Mouse (Mus musculus) heart, postnatal 25 days (tissue): Measurements from ENCODE around the gene Fras1. TPM values are rescaled to one million over a fixed set of nuclear protein-coding genes. Genes with fewer than 3 reads are reported as not detected.

Experiments used
- DNase-seq: peaks from one replicate; pipeline ENCODE4 v3.0.0; 2022; ENCODE audit warnings: low spot score
- intact Hi-C: fragments of 180-260 bp; cut with DNase I; formaldehyde crosslinking; loops from one replicate; pipeline ENCODE4 v1.15.1; 2025
- total RNA-seq, 2 experiments: library from RNA; stranded (reverse); gene quantifications; 2 replicates each; pipeline ENCODE4 v1.2.3; 2021

Gene Fras1
- total RNA-seq, 2 experiments from 2014 or later, result 2.5 to 4.0 TPM

DNA sequence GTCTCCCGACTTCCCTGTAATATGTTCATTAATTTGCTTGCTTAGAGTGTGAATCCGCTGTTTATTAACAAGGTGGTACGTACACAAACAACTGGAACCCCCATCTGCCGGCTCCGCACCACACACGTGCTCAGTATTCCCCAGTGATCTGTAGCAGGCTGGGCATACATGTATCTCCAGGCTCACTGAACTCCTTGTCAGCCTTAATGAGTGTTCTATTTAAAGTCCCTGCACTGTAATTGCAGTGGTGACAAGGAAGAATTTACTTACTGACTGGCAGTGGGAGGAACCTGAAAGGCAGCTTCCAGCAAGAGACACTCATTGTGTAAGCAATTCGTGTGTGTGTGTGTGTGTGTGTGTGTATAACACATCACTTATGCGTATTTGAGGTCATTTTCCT lies 256.1 kb downstream of the Fras1 start:
- intact Hi-C loops, result no loop called here
- no peak for DNase-seq

- intact Hi-C loops, result no loop called here
- DNase-seq, result no peak
These were observed 261.5 kb downstream of the Fras1 start for GRCm38 (mm10) chr5:96635146-96635862.

DNA sequence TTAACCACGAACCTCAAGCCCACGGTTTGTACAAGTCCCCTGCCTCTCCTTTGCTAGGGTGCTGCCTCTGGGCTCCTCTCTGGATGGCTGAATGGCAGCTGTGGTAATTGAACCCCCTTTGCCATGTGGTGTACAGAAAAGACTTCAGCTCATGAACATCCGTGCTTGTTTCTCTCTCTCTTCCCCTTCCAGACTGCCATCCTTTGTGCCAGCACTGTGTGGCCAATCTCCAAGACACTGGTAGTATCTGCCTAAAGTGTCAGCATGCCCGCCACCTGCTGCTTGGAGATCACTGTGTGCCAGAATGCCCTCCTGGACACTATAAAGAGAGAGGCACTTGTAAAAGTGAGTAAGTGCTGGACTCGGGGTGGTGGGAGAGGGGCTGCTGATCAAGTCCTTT lies 262.1 kb downstream of the Fras1 start:
- DNase-seq, result no peak
- intact Hi-C loops, result no loop called here

GRCm38 (mm10) chr5:96639213-96639910 lies 265.6 kb downstream of the Fras1 start:
- no peak for DNase-seq
- intact Hi-C loops, result no loop called here

- no peak for DNase-seq
- intact Hi-C loops, result no loop called here
These were observed 267.5 kb downstream of the Fras1 start for GRCm38 (mm10) chr5:96641297-96641696.

- intact Hi-C loops, result loop anchor here (2.0 kb wide), 1 partner anchor 343 kb away; no protein-coding TSS in a partner anchor
- DNase-seq, result no peak
These were observed 301.9 kb downstream of the Fras1 start for GRCm38 (mm10) chr5:96675676-96676075.

DNA sequence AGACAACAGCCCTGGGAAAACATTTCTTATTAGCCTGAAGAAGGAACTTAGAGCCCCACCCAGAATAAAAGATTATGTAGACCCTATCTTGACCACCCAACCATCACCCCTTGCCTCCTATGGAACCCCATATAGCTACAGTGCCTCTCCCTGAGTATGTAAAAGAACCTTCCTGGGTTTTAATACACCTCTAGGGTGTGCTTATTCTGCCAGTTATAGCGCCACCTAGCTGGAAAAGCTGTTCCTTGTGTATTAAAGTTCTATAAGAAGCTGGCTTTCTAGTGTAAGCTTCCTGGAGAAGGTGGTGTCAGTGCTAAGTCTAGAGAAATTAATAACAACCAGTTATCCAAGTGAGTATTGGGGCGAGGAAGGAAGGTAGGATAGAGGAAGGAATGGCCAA lies 303.7 kb downstream of the Fras1 start:
- no peak for DNase-seq
- intact Hi-C loops, result loop anchor here (1.0 to 2.0 kb wide), 2 partner anchors 345 to 410 kb away; no protein-coding TSS in a partner anchor

- no peak for DNase-seq
- intact Hi-C loops, result no loop called here
These were observed 307.3 kb downstream of the Fras1 start for GRCm38 (mm10) chr5:96681085-96681484.

DNA sequence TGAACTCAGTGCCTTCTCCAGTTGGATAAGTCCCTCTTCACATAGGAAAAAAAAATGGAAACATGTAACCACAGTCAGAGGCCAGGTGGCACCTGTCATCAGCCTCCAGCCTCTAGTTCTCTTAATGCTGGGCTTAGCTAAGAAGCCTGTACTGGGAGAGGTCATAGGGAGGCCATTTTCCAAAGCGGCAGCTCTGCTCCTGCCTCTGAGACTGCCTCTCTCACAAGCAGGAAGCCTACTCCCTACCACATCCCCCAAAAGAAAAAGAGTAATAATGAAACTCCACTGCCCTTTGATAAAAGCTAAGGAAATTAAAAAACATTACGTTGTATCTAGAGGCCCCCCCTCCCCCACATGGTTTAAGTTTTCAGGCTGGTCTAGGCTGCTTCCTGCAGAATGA lies 309.0 kb downstream of the Fras1 start:
- intact Hi-C loops, result no loop called here
- no peak for DNase-seq

- intact Hi-C loops, result no loop called here
- no peak for DNase-seq
These were observed 315.1 kb downstream of the Fras1 start for GRCm38 (mm10) chr5:96688885-96689284.

DNA sequence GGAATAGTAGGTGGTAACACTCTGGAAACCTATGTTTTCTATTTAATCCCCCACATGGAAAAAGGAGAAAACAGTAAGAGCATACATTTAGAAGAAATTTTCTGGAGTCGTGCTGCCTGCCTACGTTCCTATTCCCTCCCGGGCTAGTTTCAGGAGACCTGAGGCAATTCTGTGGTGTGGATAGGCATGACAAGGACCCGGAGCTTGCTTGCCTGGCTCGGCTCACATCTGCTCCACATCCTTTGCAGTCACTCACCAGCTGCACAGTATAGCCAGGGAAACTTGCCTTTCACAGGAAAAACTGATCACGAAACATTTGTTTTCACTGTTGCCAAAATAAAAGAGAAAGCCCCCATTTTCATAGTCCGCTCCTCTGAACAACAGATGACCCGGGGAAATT lies 325.2 kb downstream of the Fras1 start:
- intact Hi-C loops, result no loop called here

DNA sequence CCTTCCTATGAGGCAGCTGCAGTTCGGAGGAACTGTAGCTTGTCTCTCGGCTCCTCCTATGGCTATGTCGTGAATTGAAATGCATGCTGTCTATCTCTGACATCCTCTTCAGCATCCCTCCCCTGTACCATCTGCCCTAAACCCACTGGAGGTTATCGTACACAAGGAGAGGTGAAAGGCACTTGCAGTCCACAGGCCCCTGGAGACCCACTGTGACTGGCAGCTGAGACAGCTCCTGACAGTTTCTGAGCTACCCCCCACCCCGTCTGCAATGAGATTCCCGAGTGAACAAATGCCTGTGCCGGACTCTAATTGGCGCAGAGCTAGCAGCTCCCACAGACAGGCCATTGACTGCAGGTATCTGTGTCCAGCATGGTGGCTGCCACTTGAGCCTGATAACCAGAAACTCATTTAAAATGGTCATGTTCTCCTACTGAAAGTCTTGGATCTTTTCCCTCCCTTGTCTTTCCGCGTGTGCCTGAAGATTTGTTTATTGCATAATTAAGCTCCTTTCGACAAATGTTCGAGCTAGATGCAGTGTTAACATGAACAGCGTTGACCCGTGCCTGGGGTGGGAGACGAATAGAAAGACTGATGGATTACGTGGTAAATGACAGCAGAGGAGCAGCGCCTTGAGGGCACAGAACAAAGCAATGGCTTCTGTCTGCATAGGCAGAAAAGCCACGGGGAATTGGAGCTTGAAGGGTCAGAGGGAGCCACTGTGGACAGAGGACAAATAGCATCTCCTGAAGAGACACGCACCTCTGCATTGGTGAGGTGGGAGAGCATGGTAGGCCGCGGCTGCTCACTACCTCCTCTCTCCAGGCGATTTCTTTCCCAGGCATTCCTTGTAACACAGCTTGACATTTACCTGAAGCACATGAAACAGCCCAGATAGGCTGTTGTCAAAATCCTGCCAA lies 329.2 kb downstream of the Fras1 start:
- no peak for DNase-seq
- intact Hi-C loops, result no loop called here

More for the DNA sequence above, 325.2 kb downstream of the Fras1 start:
- DNase-seq, result no peak

GRCm38 (mm10) chr5:96708515-96708914 lies 334.8 kb downstream of the Fras1 start:
- intact Hi-C loops, result no loop called here
- no peak for DNase-seq

DNA sequence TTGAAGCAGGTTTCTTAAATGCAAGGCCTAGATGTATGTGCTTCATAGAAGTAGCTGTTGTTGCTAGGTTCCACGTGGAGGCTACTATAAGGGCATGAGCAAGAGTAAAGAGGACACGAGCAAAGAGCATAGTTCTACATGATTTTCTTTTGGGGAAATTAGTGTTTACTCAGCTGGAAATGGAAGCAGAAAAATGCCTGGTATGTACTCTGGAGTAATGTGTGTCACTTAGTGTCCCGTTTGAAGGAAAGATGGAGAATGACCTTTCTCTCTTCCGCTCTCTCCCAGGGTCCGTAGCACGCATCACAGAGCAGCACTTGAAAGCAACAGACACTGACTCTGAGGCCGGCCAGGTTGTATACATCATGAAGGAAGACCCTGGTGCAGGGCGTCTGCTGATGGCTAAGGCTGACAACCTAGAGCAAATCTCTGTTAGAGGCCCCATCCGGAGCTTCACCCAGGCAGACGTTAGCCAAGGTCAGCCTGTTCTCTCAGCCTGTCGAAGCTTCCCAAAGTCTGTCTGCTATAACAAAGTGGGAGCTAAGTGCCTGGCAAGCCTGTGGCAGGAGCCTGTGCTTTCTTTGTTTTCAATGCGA lies 338.4 kb downstream of the Fras1 start:
- DNase-seq, result no peak
- intact Hi-C loops, result no loop called here

DNA sequence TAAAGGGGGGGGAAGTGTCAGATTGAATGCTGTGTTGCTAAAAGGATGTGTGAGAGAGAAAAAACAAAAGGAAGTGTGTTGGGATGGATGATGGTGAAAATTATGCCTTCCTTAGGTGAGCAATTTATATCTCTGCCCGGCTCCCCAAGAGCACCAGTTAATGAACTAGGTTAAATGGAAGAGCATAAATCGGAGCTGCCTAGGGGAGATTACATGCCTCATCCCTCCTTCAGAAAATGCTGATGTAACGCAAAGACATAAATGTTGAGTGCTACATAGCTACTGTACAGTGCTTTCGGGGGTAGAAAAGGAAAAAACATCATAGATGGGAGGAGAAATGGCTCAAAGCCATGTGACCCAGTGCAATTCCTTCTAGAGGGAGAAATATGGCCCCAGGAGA lies 339.0 kb downstream of the Fras1 start:
- intact Hi-C loops, result no loop called here

GRCm38 (mm10) chr5:96716273-96717034 lies 342.7 kb downstream of the Fras1 start:
- intact Hi-C loops, result no loop called here
- no peak for DNase-seq

More for the DNA sequence above, 339.0 kb downstream of the Fras1 start:
- DNase-seq, result no peak

- intact Hi-C loops, result no loop called here
These were observed 343.9 kb downstream of the Fras1 start for GRCm38 (mm10) chr5:96717690-96718089.

DNA sequence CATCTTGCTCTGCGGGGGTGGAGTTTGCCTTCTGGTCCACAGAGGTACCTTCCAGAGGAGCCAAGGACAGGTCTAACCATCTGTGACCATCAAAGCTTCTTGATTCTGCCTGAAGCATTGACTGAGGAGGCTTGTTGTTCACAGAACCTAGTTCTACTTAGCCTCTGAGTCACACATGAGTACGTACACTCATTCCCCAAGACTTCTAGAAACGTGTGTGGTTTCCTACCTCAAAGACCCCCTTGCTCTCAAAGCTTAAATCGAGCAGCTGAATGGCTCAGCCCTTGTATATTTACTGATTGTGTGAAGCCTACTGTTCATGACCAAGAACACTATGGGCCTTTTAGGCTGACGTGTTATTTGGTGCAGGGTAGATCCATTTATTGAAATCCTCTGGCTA lies 344.8 kb downstream of the Fras1 start:
- intact Hi-C loops, result no loop called here
- DNase-seq, result no peak

More at GRCm38 (mm10) chr5:96717690-96718089, 343.9 kb downstream of the Fras1 start:
- DNase-seq, result no peak

- no peak for DNase-seq
- intact Hi-C loops, result no loop called here
These were observed 345.5 kb downstream of the Fras1 start for GRCm38 (mm10) chr5:96719221-96719620.
